Mouse (Mus musculus) embryonic facial prominence, embryonic 11.5 days (tissue): ENCODE data around the gene Meis2. TPM values are rescaled to one million over a fixed set of nuclear protein-coding genes. Genes with fewer than 3 reads are reported as not detected.
A peak's percentile ranks its signal among the peaks of the same experiment; 100 is the strongest.

Experiments
- ATAC-seq: fragments of 200-750 bp; cut with Nextera tagmentation; replicated peaks from 2 replicates; pipeline ENCODE4 v1.8.0; 2017; ENCODE audit warnings: low read depth; ENCODE audit not compliant: insufficient number of reproducible peaks, low FRiP score, low TSS enrichment
- DNase-seq: peaks from one replicate; pipeline ENCODE4 v3.0.0-alpha.2; 2015; ENCODE audit warnings: low spot score
- H3K27ac ChIP-seq: fragments of 300-500 bp; sonication (generic); replicated peaks from 2 replicates; pipeline ENCODE4 v1.5.1; 2014; ENCODE audit warnings: mild to moderate bottlenecking, low read depth, low read length, control low read depth
- H3K27me3 ChIP-seq: fragments of 300-500 bp; sonication (generic); 2 replicates; pipeline ENCODE4 v1.6.1; 2014; ENCODE audit warnings: mild to moderate bottlenecking, low read length, moderate library complexity, mixed read lengths; ENCODE audit not compliant: control insufficient read depth, insufficient read depth
- H3K36me3 ChIP-seq: fragments of 300-500 bp; sonication (generic); replicated peaks from 2 replicates; pipeline ENCODE4 v1.6.1; 2014; ENCODE audit warnings: low read depth, mild to moderate bottlenecking, low read length, moderate library complexity, mixed read lengths; ENCODE audit not compliant: control insufficient read depth, insufficient read depth
- H3K4me1 ChIP-seq: fragments of 300-500 bp; sonication (generic); 2 replicates; pipeline ENCODE4 v1.6.1; 2014; ENCODE audit warnings: low read length, mixed read lengths; ENCODE audit not compliant: control insufficient read depth, insufficient read depth
- H3K4me2 ChIP-seq: fragments of 300-500 bp; sonication (generic); 2 replicates; pipeline ENCODE4 v1.6.1; 2014; ENCODE audit warnings: low read depth, mild to moderate bottlenecking, control low read depth, low read length, moderate library complexity
- H3K4me3 ChIP-seq: fragments of 300-500 bp; sonication (generic); 2 replicates; pipeline ENCODE4 v1.5.1; 2014; ENCODE audit warnings: low read depth, low read length, control low read depth
- H3K9ac ChIP-seq: fragments of 300-500 bp; sonication (generic); replicated peaks from 2 replicates; pipeline ENCODE4 v1.6.1; 2014; ENCODE audit warnings: mild to moderate bottlenecking, control low read depth, low read length
- H3K9me3 ChIP-seq: fragments of 300-500 bp; sonication (generic); replicated peaks from 2 replicates; pipeline ENCODE4 v1.6.1; 2016; ENCODE audit warnings: mild to moderate bottlenecking, low read length, inconsistent platforms, mixed read lengths; ENCODE audit not compliant: control insufficient read depth
- WGBS: fragments of 180-500 bp; shearing (Covaris S2); extraction: QIAGEN DNeasy Blood & Tissue Kit; methylation state at CpG from one replicate; pipeline ENCODE4 v1.1.7; 2014; 5-methylcytosine and 5-hydroxymethylcytosine counted together
- polyA plus RNA-seq: library from polyadenylated mRNA; unstranded; fragments of >200 nt; fragmentation: Nextera tagmentation; extraction: Ambion mirVana; gene quantifications from 2 replicates; pipeline ENCODE4 v1.2.1, GENCODE M21; 2014

The Meis2 gene
- polyA plus RNA-seq, 1 experiment from 2014 or later: 65.3 TPM

DNA sequence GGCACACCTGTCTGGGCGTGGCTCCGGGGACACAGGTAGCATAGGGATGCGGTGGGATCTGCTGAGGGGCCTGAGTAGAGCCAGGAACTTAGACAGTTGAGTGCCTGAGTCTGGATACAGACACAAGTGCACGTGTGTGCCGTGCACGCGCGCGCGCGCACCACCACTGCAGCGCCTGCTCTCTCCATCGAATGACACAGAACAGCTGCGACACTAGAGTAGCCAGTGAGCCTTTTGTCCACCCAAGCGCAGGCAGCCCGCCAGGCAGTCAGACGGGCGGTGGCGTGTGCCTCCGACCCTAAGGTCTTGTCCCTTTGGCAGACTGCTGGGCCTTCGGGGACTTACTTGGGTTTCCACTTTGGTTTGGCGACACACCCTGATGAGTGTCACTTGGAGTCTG is 213.0 kb downstream of the Meis2 start:
- Histone ChIP-seq H3K9ac (no peak overlapping the region; the same call in 1 of the 2 replicates), H3K4me3 (peak overlapping the region; percentile 20), H3K9me3 (no peaks in the 10 kb centered on the region), H3K36me3 (no peaks in the 10 kb centered on the region), H3K4me1 (peaks cover 2% of the 10 kb centered on the region; the same call in 1 of the 2 replicates), H3K27ac (no peak overlapping the region), H3K27me3 (peaks cover 18% of the 10 kb centered on the region), H3K4me2 (peak overlapping the region; percentile 44)
- DNase-seq: peak; percentile 67
- under 1% methylated on average over 22 of the region's 22 CpGs for WGBS
- ATAC-seq: no peak; the same call in 1 of the 2 replicates

DNA sequence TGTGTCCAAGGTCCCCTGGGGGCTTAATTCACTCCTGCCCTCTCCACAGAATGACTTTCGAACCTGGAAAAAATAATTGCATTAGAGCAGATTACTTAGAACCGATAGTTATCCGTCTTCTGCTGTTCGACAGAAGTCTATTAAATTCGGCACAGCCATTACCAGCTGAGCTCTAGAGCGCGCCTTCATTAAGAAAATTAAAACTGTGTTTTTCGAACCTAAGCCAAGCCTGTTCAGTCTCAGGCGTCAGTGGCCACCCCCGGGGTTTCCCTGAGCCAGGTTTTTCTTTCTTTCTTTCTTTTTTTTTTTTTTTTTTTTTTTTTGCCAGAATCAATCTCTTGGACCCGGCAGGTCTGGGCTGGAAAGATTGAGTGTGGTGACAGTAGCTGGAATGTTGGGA is 213.5 kb downstream of the Meis2 start:
- Histone ChIP-seq H3K27ac (no peak overlapping the region), H3K4me1 (peaks cover 2% of the 10 kb centered on the region; the same call in 1 of the 2 replicates), H3K9me3 (no peaks in the 10 kb centered on the region), H3K9ac (no peak overlapping the region), H3K27me3 (peaks cover 17% of the 10 kb centered on the region), H3K4me3 (no peak overlapping the region), H3K4me2 (peak overlapping the region; percentile 44), H3K36me3 (no peaks in the 10 kb centered on the region)
- ATAC-seq (no peak), DNase-seq (no peak)
- WGBS: 16% methylated on average over 11 of the region's 11 CpGs

DNA sequence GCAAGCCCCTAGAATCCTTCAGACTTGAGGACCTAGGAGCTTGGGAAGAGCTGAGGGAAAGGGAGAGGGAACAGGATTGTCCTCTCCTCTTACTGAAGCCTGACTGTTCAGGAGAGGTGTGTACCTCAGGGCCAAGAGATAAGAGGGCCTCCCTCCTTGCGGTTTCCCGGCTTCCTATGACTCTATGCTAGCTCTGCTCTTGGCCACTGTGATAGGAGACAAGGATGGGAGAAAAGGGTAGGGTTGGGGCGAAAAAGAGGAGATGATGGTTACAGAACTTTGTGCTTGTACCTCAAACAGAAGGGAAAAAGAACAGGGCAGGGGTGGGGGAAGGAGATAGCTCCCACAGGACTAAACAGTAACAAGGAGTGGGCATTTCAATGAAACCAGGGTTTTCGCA is 214.7 kb downstream of the Meis2 start:
- H3K4me3 ChIP-seq: no peak overlapping the region
- H3K4me2 ChIP-seq: no peak overlapping the region
- H3K4me1 ChIP-seq: peaks cover 2% of the 10 kb centered on the region; the same call in 1 of the 2 replicates
- no peak overlapping the region for H3K27ac ChIP-seq
- no peaks in the 10 kb centered on the region for H3K36me3 ChIP-seq
- ATAC-seq (no peak), DNase-seq (no peak)
- H3K9me3 ChIP-seq: no peaks in the 10 kb centered on the region
- no peak overlapping the region for H3K9ac ChIP-seq
- peaks cover 17% of the 10 kb centered on the region for H3K27me3 ChIP-seq
- WGBS: 93% methylated on average over 4 of the region's 4 CpGs

DNA sequence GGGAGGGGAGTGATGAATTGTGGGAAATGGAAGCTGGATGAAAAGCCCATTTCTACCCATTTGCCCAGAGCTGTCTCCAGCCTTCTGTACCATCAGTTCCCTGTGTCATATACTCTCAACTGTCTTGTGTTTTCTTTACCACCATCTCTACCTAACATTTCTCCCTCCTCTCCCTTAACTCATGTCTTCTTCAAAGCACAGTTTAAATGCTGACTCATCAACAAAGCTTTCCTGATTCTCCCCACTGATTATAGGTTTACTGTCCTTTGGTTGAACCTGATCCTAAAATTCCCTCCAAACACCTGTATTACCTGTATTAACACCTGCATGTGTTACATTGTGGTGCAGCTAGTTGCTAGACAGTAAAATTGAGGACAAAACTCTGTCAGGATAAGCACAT is 222.8 kb downstream of the Meis2 start:
- DNase-seq: no peak
- Histone ChIP-seq H3K4me2 (no peak overlapping the region), H3K4me3 (no peak overlapping the region), H3K27me3 (no peaks in the 10 kb centered on the region), H3K9ac (no peak overlapping the region), H3K9me3 (no peaks in the 10 kb centered on the region), H3K4me1 (no peaks in the 10 kb centered on the region), H3K36me3 (no peaks in the 10 kb centered on the region), H3K27ac (no peak overlapping the region)
- no peak for ATAC-seq

GRCm38 (mm10) chr2:115836034-115836433 is 229.6 kb downstream of the Meis2 start:
- Histone ChIP-seq H3K4me3 (no peak overlapping the region), H3K36me3 (no peaks in the 10 kb centered on the region), H3K9me3 (no peaks in the 10 kb centered on the region), H3K4me1 (no peaks in the 10 kb centered on the region), H3K4me2 (no peak overlapping the region), H3K27me3 (no peaks in the 10 kb centered on the region), H3K9ac (no peak overlapping the region), H3K27ac (no peak overlapping the region)
- DNase-seq: no peak
- no peak for ATAC-seq
- WGBS: 83% methylated on average over 2 of the region's 2 CpGs

- no peaks in the 10 kb centered on the region for H3K9me3 ChIP-seq
- WGBS: 84% methylated on average over 5 of the region's 5 CpGs
- H3K4me3 ChIP-seq: no peak overlapping the region
- no peak overlapping the region for H3K4me2 ChIP-seq
- H3K27me3 ChIP-seq: no peaks in the 10 kb centered on the region
- no peaks in the 10 kb centered on the region for H3K4me1 ChIP-seq
- DNase-seq: no peak
- no peak for ATAC-seq
- no peaks in the 10 kb centered on the region for H3K36me3 ChIP-seq
- H3K27ac ChIP-seq: no peak overlapping the region
- H3K9ac ChIP-seq: no peak overlapping the region
These were observed 243.3 kb downstream of the Meis2 start for GRCm38 (mm10) chr2:115822361-115822760.

DNA sequence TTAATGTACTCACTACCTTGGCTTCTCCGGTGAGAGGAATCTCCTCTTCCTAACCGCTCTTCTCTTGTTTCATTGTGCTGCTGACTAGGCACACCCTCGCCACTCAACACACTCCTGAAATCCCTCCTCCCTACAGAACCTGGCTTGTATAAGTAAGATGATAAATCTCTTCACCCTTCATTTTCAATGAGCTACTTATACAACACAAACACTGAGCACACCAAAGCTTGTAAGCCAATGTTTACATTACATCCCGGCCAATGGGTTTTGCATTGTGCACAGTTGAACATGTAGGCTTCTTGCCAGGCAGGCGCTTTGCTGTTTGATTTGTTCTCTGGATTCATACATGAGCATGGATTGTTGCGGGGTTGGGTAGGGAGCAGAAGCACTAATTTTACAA is 247.7 kb downstream of the Meis2 start:
- no peaks in the 10 kb centered on the region for H3K36me3 ChIP-seq
- DNase-seq (no peak), ATAC-seq (no peak)
- H3K4me3 ChIP-seq: no peak overlapping the region
- no peak overlapping the region for H3K27ac ChIP-seq
- no peaks in the 10 kb centered on the region for H3K27me3 ChIP-seq
- H3K9me3 ChIP-seq: no peaks in the 10 kb centered on the region
- WGBS: 90% methylated on average over 6 of the region's 6 CpGs
- no peak overlapping the region for H3K9ac ChIP-seq
- H3K4me2 ChIP-seq: no peak overlapping the region
- no peaks in the 10 kb centered on the region for H3K4me1 ChIP-seq

GRCm38 (mm10) chr2:115813721-115814120 is 251.9 kb downstream of the Meis2 start:
- no peak overlapping the region for H3K27ac ChIP-seq
- H3K4me2 ChIP-seq: no peak overlapping the region
- WGBS: 65% methylated on average over 6 of the region's 6 CpGs
- no peaks in the 10 kb centered on the region for H3K36me3 ChIP-seq
- H3K9me3 ChIP-seq: no peaks in the 10 kb centered on the region
- H3K27me3 ChIP-seq: no peaks in the 10 kb centered on the region
- DNase-seq (no peak), ATAC-seq (no peak)
- no peak overlapping the region for H3K9ac ChIP-seq
- no peak overlapping the region for H3K4me3 ChIP-seq
- no peaks in the 10 kb centered on the region for H3K4me1 ChIP-seq
